Mouse (Mus musculus) lung, adult 2 months (tissue): ENCODE data around the gene Megf8.

Experiments
- CTCF ChIP-seq: fragments of 200-500 bp; IDR thresholded peaks from 2 replicates; pipeline ENCODE4 v1.5.1; 2011; ENCODE audit warnings: mild to moderate bottlenecking, low read length, control low read depth; ENCODE audit not compliant: insufficient read depth
- POLR2A ChIP-seq: fragments of 200-500 bp; IDR thresholded peaks from 2 replicates; pipeline ENCODE4 v1.6.1; 2011; ENCODE audit warnings: low read depth, mild to moderate bottlenecking, control low read depth, low read length, borderline replicate concordance; ENCODE audit errors: extremely low read depth

DNA sequence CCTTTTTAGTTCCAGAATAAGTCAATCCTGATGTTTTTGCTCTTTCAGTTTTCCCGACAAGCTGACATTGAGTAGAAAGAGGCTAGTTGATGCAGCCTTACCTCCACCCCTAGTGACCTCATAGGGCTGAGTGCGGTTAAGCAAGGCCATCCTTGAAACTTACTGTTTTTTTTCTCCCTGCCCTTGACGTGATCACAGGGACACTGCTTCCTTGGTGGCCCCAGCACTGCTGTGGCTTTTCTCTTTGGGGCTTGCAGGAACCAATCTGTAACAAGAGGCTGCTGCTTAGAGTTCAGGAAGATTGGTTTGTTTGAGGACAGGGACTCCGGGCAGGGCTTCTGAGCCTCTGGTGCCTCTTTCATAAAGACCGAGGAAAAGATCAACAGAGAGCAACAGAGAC is 85.0 kb downstream of the Megf8 start:
- TF ChIP-seq CTCF (no peak), POLR2A (no peak)
